Mouse (Mus musculus): Measurements from ENCODE around the gene Arhgef3. TPM values are rescaled to one million over a fixed set of nuclear protein-coding genes. Genes with fewer than 3 reads are reported as not detected.

Gene Arhgef3
- polyA plus RNA-seq, 1 experiment, result 17.3 TPM

- no peak for TF ChIP-seq POLR2A (IDR thresholded peaks at IDR 0.05; ENCODE audit: low read depth, low read length)
- no peak for TF ChIP-seq CTCF (conservative IDR thresholded peaks at IDR 0.05; ENCODE audit: insufficient read depth, insufficient read length, low read depth, low read length)
- no peak overlapping the region for H3K4me3 ChIP-seq (ENCODE audit: insufficient read depth, low read depth, low read length)
- no peak overlapping the region for H3K27ac ChIP-seq (ENCODE audit: insufficient read depth, low read depth, low read length)
- H3K36me3 ChIP-seq (ENCODE audit: control insufficient read depth, insufficient read depth, low read length), result no peaks in the 10 kb centered on the region
- 88% methylated on average over 7 of the region's 7 CpGs for WGBS
- no peak for DNase-seq
- H3K27me3 ChIP-seq (replicated peaks; ENCODE audit: control insufficient read depth, insufficient read depth, low read length), result no peaks in the 10 kb centered on the region
- no peaks in the 10 kb centered on the region for H3K4me1 ChIP-seq (ENCODE audit: control insufficient read depth, insufficient read depth, low read length)
These were observed 296.8 kb downstream of the Arhgef3 start for GRCm38 (mm10) chr14:27411492-27411891.

- WGBS, result 69% methylated on average over 8 of the region's 8 CpGs
- H3K36me3 ChIP-seq (ENCODE audit: control insufficient read depth, insufficient read depth, low read length), result no peaks in the 10 kb centered on the region
- TF ChIP-seq POLR2A (IDR thresholded peaks at IDR 0.05; ENCODE audit: low read depth, low read length), result no peak
- TF ChIP-seq CTCF (conservative IDR thresholded peaks at IDR 0.05; ENCODE audit: insufficient read depth, insufficient read length, low read depth, low read length), result no peak
- no peaks in the 10 kb centered on the region for H3K4me1 ChIP-seq (ENCODE audit: control insufficient read depth, insufficient read depth, low read length)
- no peak overlapping the region for H3K4me3 ChIP-seq (ENCODE audit: insufficient read depth, low read depth, low read length)
- no peak for DNase-seq
- H3K27me3 ChIP-seq (replicated peaks; ENCODE audit: control insufficient read depth, insufficient read depth, low read length), result no peaks in the 10 kb centered on the region
- no peak overlapping the region for H3K27ac ChIP-seq (ENCODE audit: insufficient read depth, low read depth, low read length)
These were observed 298.0 kb downstream of the Arhgef3 start for GRCm38 (mm10) chr14:27412699-27413098.

GRCm38 (mm10) chr14:27413961-27414360 lies 299.3 kb downstream of the Arhgef3 start:
- DNase-seq, result peak; percentile 48
- H3K4me3 ChIP-seq (ENCODE audit: insufficient read depth, low read depth, low read length), result no peak overlapping the region
- H3K27me3 ChIP-seq (replicated peaks; ENCODE audit: control insufficient read depth, insufficient read depth, low read length), result no peaks in the 10 kb centered on the region
- WGBS, result 39% methylated on average over 4 of the region's 4 CpGs
- H3K4me1 ChIP-seq (ENCODE audit: control insufficient read depth, insufficient read depth, low read length), result no peaks in the 10 kb centered on the region
- no peaks in the 10 kb centered on the region for H3K36me3 ChIP-seq (ENCODE audit: control insufficient read depth, insufficient read depth, low read length)
- peak; percentile 19; the same call in 1 of the 2 replicates for TF ChIP-seq CTCF (conservative IDR thresholded peaks at IDR 0.05; ENCODE audit: insufficient read depth, insufficient read length, low read depth, low read length)
- TF ChIP-seq POLR2A (IDR thresholded peaks at IDR 0.05; ENCODE audit: low read depth, low read length), result no peak
- no peak overlapping the region for H3K27ac ChIP-seq (ENCODE audit: insufficient read depth, low read depth, low read length)

- 0 out of 2 replicates have a peak overlapping the region, but pooled peaks have one; percentile 23 for H3K27ac ChIP-seq (ENCODE audit: insufficient read depth, low read depth, low read length)
- H3K4me3 ChIP-seq (ENCODE audit: insufficient read depth, low read depth, low read length), result no peak overlapping the region
- peaks cover 5% of the 10 kb centered on the region; the same call in 1 of the 2 replicates for H3K4me1 ChIP-seq (ENCODE audit: control insufficient read depth, insufficient read depth, low read length)
- 43% methylated on average over 3 of the region's 3 CpGs for WGBS
- no peaks in the 10 kb centered on the region for H3K27me3 ChIP-seq (replicated peaks; ENCODE audit: control insufficient read depth, insufficient read depth, low read length)
- no peaks in the 10 kb centered on the region for H3K36me3 ChIP-seq (ENCODE audit: control insufficient read depth, insufficient read depth, low read length)
- DNase-seq, result peak; percentile 83
- TF ChIP-seq CTCF (conservative IDR thresholded peaks at IDR 0.05; ENCODE audit: insufficient read depth, insufficient read length, low read depth, low read length) (no peak), POLR2A (IDR thresholded peaks at IDR 0.05; ENCODE audit: low read depth, low read length) (no peak)
These were observed 306.1 kb downstream of the Arhgef3 start for GRCm38 (mm10) chr14:27420816-27421215.

- Histone ChIP-seq H3K36me3 (ENCODE audit: control insufficient read depth, insufficient read depth, low read length) (no peaks in the 10 kb centered on the region), H3K4me3 (ENCODE audit: insufficient read depth, low read depth, low read length) (no peak overlapping the region), H3K27me3 (replicated peaks; ENCODE audit: control insufficient read depth, insufficient read depth, low read length) (no peaks in the 10 kb centered on the region), H3K4me1 (ENCODE audit: control insufficient read depth, insufficient read depth, low read length) (peaks cover 5% of the 10 kb centered on the region; the same call in 1 of the 2 replicates), H3K27ac (ENCODE audit: insufficient read depth, low read depth, low read length) (no peak overlapping the region)
- no peak for DNase-seq
- TF ChIP-seq CTCF (conservative IDR thresholded peaks at IDR 0.05; ENCODE audit: insufficient read depth, insufficient read length, low read depth, low read length) (no peak), POLR2A (IDR thresholded peaks at IDR 0.05; ENCODE audit: low read depth, low read length) (no peak)
- 93% methylated on average over 1 of the region's 1 CpGs for WGBS
These were observed 307.6 kb downstream of the Arhgef3 start for GRCm38 (mm10) chr14:27422301-27422700.

- H3K27me3 ChIP-seq (replicated peaks; ENCODE audit: control insufficient read depth, insufficient read depth, low read length), result no peaks in the 10 kb centered on the region
- H3K4me1 ChIP-seq (ENCODE audit: control insufficient read depth, insufficient read depth, low read length), result peaks cover 7% of the 10 kb centered on the region
- H3K4me3 ChIP-seq (ENCODE audit: insufficient read depth, low read depth, low read length), result peak within 1 kb of the TSS; percentile 89
- peak; percentile 98 for DNase-seq
- no peaks in the 10 kb centered on the region for H3K36me3 ChIP-seq (ENCODE audit: control insufficient read depth, insufficient read depth, low read length)
- TF ChIP-seq POLR2A (IDR thresholded peaks at IDR 0.05; ENCODE audit: low read depth, low read length) (peak; percentile 78), CTCF (conservative IDR thresholded peaks at IDR 0.05; ENCODE audit: insufficient read depth, insufficient read length, low read depth, low read length) (no peak)
- 2% methylated on average over 43 of the region's 43 CpGs for WGBS
- H3K27ac ChIP-seq (ENCODE audit: insufficient read depth, low read depth, low read length), result peak within 1 kb of the TSS; percentile 93
These were observed 313.9 kb downstream of the Arhgef3 start, which contains the start of gene Fam208a for GRCm38 (mm10) chr14:27428573-27428972. Fam208a (plus strand) TSS chr14:27428834.

GRCm38 (mm10) chr14:27428973-27429711 lies 314.4 kb downstream of the Arhgef3 start:
- WGBS, result under 1% methylated on average over 78 of the region's 78 CpGs
- no peaks in the 10 kb centered on the region for H3K27me3 ChIP-seq (replicated peaks; ENCODE audit: control insufficient read depth, insufficient read depth, low read length)
- TF ChIP-seq CTCF (conservative IDR thresholded peaks at IDR 0.05; ENCODE audit: insufficient read depth, insufficient read length, low read depth, low read length) (no peak), POLR2A (IDR thresholded peaks at IDR 0.05; ENCODE audit: low read depth, low read length) (no peak)
- peaks cover 7% of the 10 kb centered on the region for H3K4me1 ChIP-seq (ENCODE audit: control insufficient read depth, insufficient read depth, low read length)
- peak; percentile 91 for DNase-seq
- peak overlapping the region; percentile 93 for H3K27ac ChIP-seq (ENCODE audit: insufficient read depth, low read depth, low read length)
- H3K36me3 ChIP-seq (ENCODE audit: control insufficient read depth, insufficient read depth, low read length), result 0 out of 2 replicates have a peak, but pooled peaks cover 1% of the 10 kb centered on the region
- peak overlapping the region; percentile 89 for H3K4me3 ChIP-seq (ENCODE audit: insufficient read depth, low read depth, low read length)
